Mouse (Mus musculus): ENCODE data around the gene Tmprss11e. TPM values are rescaled to one million over a fixed set of nuclear protein-coding genes. Genes with fewer than 3 reads are reported as not detected.

Gene Tmprss11e
- not detected in 2 replicates for polyA plus RNA-seq (2014; fragmentation: Nextera tagmentation; extraction: Ambion mirVana)

DNA sequence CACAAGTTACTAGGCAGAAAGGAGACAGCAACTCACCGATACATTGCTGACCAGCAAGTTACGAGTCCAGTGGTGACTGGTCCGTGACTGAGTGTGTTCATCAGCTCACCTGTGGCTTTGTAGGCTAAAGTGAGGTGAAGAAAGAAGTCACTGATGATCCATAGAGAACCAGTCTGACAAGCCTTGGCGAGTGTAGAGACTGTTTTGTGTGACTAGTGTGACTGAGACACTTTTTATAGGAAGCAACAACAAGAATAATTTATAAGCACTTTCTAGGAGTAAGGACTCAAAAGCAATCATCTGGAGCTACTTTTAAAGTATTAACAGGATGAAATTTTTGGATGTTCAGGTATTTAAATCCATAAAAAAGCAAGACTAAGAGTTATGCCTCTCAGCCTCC, at the start of gene Tmprss11e:
TSS of gene Tmprss11e (minus strand) at position 101 of the 400 bp plus-strand sequence.
- Histone ChIP-seq H3K27me3 (replicated peaks; ENCODE audit: control insufficient read depth, insufficient read depth, low read length) (no peaks in the 10 kb centered on the region), H3K9ac (ENCODE audit: low read depth, low read length) (no peak within 1 kb of the TSS), H3K4me2 (no peak within 1 kb of the TSS), H3K4me3 (ENCODE audit: low read depth, low read length) (no peak within 1 kb of the TSS), H3K9me3 (ENCODE audit: control insufficient read depth, low read length) (no peaks in the 10 kb centered on the region), H3K4me1 (replicated peaks; ENCODE audit: control insufficient read depth, insufficient read depth, low read length) (no peaks in the 10 kb centered on the region), H3K27ac (ENCODE audit: low read depth, low read length) (no peak within 1 kb of the TSS), H3K36me3 (ENCODE audit: control insufficient read depth, insufficient read depth, low read length) (no peaks in the 10 kb centered on the region)
- ATAC-seq (replicated peaks; ENCODE audit: low FRiP score) (no peak), DNase-seq (ENCODE audit: low spot score) (no peak)
- 80% methylated on average over 4 of the region's 4 CpGs for WGBS

DNA sequence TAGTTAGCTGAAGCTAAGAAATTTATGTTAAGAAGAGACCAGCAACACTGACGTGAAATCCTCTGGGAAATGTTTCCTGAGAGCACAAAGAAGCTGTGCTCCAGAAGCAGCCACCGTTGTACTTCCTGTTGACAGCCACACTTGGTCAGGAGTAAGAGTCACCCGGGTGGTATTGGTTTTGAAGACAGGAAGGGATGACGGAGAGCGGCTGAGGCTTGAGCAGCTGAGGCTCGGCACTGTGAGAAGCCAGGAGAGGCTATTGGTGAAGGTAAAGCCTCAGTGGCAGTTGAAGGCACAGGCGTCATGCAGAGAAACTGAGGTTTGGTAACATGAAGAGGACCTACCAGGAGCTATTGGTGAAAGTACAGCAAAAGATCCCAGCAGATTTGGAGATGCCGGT, 47.2 kb upstream of the Tmprss11e start:
- no peak overlapping the region for H3K27ac ChIP-seq (ENCODE audit: low read depth, low read length)
- WGBS: 44% methylated on average over 8 of the region's 8 CpGs
- ATAC-seq (replicated peaks; ENCODE audit: low FRiP score) (no peak), DNase-seq (ENCODE audit: low spot score) (no peak)
- no peak overlapping the region for H3K9ac ChIP-seq (ENCODE audit: low read depth, low read length)
- no peaks in the 10 kb centered on the region for H3K27me3 ChIP-seq (replicated peaks; ENCODE audit: control insufficient read depth, insufficient read depth, low read length)
- H3K4me1 ChIP-seq (replicated peaks; ENCODE audit: control insufficient read depth, insufficient read depth, low read length): no peaks in the 10 kb centered on the region
- no peak overlapping the region for H3K4me2 ChIP-seq
- no peak overlapping the region for H3K4me3 ChIP-seq (ENCODE audit: low read depth, low read length)
- no peaks in the 10 kb centered on the region for H3K36me3 ChIP-seq (ENCODE audit: control insufficient read depth, insufficient read depth, low read length)
- no peaks in the 10 kb centered on the region for H3K9me3 ChIP-seq (ENCODE audit: control insufficient read depth, low read length)

GRCm38 (mm10) chr5:86792249-86792648, 46.6 kb upstream of the Tmprss11e start:
- H3K4me3 ChIP-seq (ENCODE audit: low read depth, low read length): no peak overlapping the region
- no peaks in the 10 kb centered on the region for H3K4me1 ChIP-seq (replicated peaks; ENCODE audit: control insufficient read depth, insufficient read depth, low read length)
- no peak overlapping the region for H3K4me2 ChIP-seq
- 49% methylated on average over 4 of the region's 4 CpGs for WGBS
- H3K36me3 ChIP-seq (ENCODE audit: control insufficient read depth, insufficient read depth, low read length): no peaks in the 10 kb centered on the region
- ATAC-seq (replicated peaks; ENCODE audit: low FRiP score): no peak
- no peak overlapping the region for H3K9ac ChIP-seq (ENCODE audit: low read depth, low read length)
- no peak for DNase-seq (ENCODE audit: low spot score)
- no peaks in the 10 kb centered on the region for H3K27me3 ChIP-seq (replicated peaks; ENCODE audit: control insufficient read depth, insufficient read depth, low read length)
- no peaks in the 10 kb centered on the region for H3K9me3 ChIP-seq (ENCODE audit: control insufficient read depth, low read length)
- H3K27ac ChIP-seq (ENCODE audit: low read depth, low read length): no peak overlapping the region

GRCm38 (mm10) chr5:86789954-86790353, 44.3 kb upstream of the Tmprss11e start:
- DNase-seq (ENCODE audit: low spot score) (no peak), ATAC-seq (replicated peaks; ENCODE audit: low FRiP score) (no peak)
- no peaks in the 10 kb centered on the region for H3K27me3 ChIP-seq (replicated peaks; ENCODE audit: control insufficient read depth, insufficient read depth, low read length)
- no peak overlapping the region for H3K27ac ChIP-seq (ENCODE audit: low read depth, low read length)
- WGBS: 64% methylated on average over 2 of the region's 2 CpGs
- no peak overlapping the region for H3K9ac ChIP-seq (ENCODE audit: low read depth, low read length)
- no peaks in the 10 kb centered on the region for H3K36me3 ChIP-seq (ENCODE audit: control insufficient read depth, insufficient read depth, low read length)
- no peaks in the 10 kb centered on the region for H3K4me1 ChIP-seq (replicated peaks; ENCODE audit: control insufficient read depth, insufficient read depth, low read length)
- H3K9me3 ChIP-seq (ENCODE audit: control insufficient read depth, low read length): no peaks in the 10 kb centered on the region
- no peak overlapping the region for H3K4me2 ChIP-seq
- no peak overlapping the region for H3K4me3 ChIP-seq (ENCODE audit: low read depth, low read length)

- Histone ChIP-seq H3K4me2 (no peak overlapping the region), H3K27me3 (replicated peaks; ENCODE audit: control insufficient read depth, insufficient read depth, low read length) (no peaks in the 10 kb centered on the region), H3K36me3 (ENCODE audit: control insufficient read depth, insufficient read depth, low read length) (no peaks in the 10 kb centered on the region), H3K4me1 (replicated peaks; ENCODE audit: control insufficient read depth, insufficient read depth, low read length) (no peaks in the 10 kb centered on the region), H3K9ac (ENCODE audit: low read depth, low read length) (no peak overlapping the region), H3K27ac (ENCODE audit: low read depth, low read length) (no peak overlapping the region), H3K4me3 (ENCODE audit: low read depth, low read length) (no peak overlapping the region), H3K9me3 (ENCODE audit: control insufficient read depth, low read length) (no peaks in the 10 kb centered on the region)
- DNase-seq (ENCODE audit: low spot score): no peak
- ATAC-seq (replicated peaks; ENCODE audit: low FRiP score): no peak
- 48% methylated on average over 1 of the region's 1 CpGs for WGBS
Measured at GRCm38 (mm10) chr5:86786798-86787197, 41.2 kb upstream of the Tmprss11e start.

DNA sequence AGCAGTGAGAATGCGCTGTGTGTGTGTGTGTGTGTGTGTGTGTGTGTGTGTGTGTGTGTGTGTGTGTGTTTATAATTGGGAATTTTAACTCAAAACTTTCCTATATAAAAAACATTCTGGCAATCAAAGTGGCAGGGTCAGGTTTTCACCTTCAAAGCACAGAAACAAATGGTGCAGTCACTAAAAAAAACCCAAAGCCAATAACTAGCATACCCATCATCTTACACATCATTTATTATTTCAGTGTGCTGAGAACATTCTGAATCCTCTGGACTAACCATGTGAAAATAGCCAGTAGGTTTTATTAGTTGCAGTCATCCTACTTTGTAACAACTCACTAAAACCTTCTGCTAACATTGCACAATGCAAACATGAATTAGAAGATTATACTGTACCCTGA, 38.6 kb upstream of the Tmprss11e start:
- Histone ChIP-seq H3K4me1 (replicated peaks; ENCODE audit: control insufficient read depth, insufficient read depth, low read length) (no peaks in the 10 kb centered on the region), H3K27me3 (replicated peaks; ENCODE audit: control insufficient read depth, insufficient read depth, low read length) (no peaks in the 10 kb centered on the region), H3K27ac (ENCODE audit: low read depth, low read length) (no peak overlapping the region), H3K9ac (ENCODE audit: low read depth, low read length) (no peak overlapping the region), H3K9me3 (ENCODE audit: control insufficient read depth, low read length) (no peaks in the 10 kb centered on the region), H3K4me2 (no peak overlapping the region), H3K4me3 (ENCODE audit: low read depth, low read length) (no peak overlapping the region), H3K36me3 (ENCODE audit: control insufficient read depth, insufficient read depth, low read length) (no peaks in the 10 kb centered on the region)
- no peak for DNase-seq (ENCODE audit: low spot score)
- WGBS: 62% methylated on average over 1 of the region's 1 CpGs
- ATAC-seq (replicated peaks; ENCODE audit: low FRiP score): no peak

DNA sequence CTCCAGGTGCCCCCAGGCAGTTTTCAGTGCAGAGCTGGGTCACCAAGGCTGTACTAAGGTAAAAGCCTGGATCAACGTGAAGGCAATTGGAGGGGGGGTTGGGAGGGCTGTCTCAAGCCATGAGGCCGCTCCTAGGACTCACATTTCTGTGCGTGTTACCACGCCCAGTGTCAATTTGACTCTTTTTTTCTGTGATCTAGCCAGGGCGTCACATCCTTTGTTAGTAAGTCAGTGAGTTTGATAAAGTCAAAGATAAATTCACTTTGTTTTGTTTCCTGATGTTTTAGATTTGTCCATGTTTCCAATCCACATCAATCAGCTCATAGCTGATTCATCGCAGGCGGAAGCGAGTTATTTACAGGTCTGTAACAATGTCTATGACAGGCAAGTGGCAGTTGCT, 37.4 kb upstream of the Tmprss11e start:
- Histone ChIP-seq H3K27me3 (replicated peaks; ENCODE audit: control insufficient read depth, insufficient read depth, low read length) (no peaks in the 10 kb centered on the region), H3K9me3 (ENCODE audit: control insufficient read depth, low read length) (no peaks in the 10 kb centered on the region), H3K9ac (ENCODE audit: low read depth, low read length) (no peak overlapping the region), H3K27ac (ENCODE audit: low read depth, low read length) (no peak overlapping the region), H3K4me3 (ENCODE audit: low read depth, low read length) (no peak overlapping the region), H3K4me2 (no peak overlapping the region), H3K36me3 (ENCODE audit: control insufficient read depth, insufficient read depth, low read length) (no peaks in the 10 kb centered on the region), H3K4me1 (replicated peaks; ENCODE audit: control insufficient read depth, insufficient read depth, low read length) (no peaks in the 10 kb centered on the region)
- 64% methylated on average over 8 of the region's 8 CpGs for WGBS
- DNase-seq (ENCODE audit: low spot score) (no peak), ATAC-seq (replicated peaks; ENCODE audit: low FRiP score) (no peak)

GRCm38 (mm10) chr5:86778471-86778870, 32.9 kb upstream of the Tmprss11e start:
- H3K36me3 ChIP-seq (ENCODE audit: control insufficient read depth, insufficient read depth, low read length): no peaks in the 10 kb centered on the region
- no peaks in the 10 kb centered on the region for H3K9me3 ChIP-seq (ENCODE audit: control insufficient read depth, low read length)
- H3K9ac ChIP-seq (ENCODE audit: low read depth, low read length): no peak overlapping the region
- H3K4me2 ChIP-seq: no peak overlapping the region
- 53% methylated on average over 1 of the region's 1 CpGs for WGBS
- no peaks in the 10 kb centered on the region for H3K4me1 ChIP-seq (replicated peaks; ENCODE audit: control insufficient read depth, insufficient read depth, low read length)
- DNase-seq (ENCODE audit: low spot score) (no peak), ATAC-seq (replicated peaks; ENCODE audit: low FRiP score) (no peak)
- H3K27me3 ChIP-seq (replicated peaks; ENCODE audit: control insufficient read depth, insufficient read depth, low read length): no peaks in the 10 kb centered on the region
- no peak overlapping the region for H3K27ac ChIP-seq (ENCODE audit: low read depth, low read length)
- no peak overlapping the region for H3K4me3 ChIP-seq (ENCODE audit: low read depth, low read length)

GRCm38 (mm10) chr5:86776941-86777340, 31.3 kb upstream of the Tmprss11e start:
- Histone ChIP-seq H3K27ac (ENCODE audit: low read depth, low read length) (no peak overlapping the region), H3K4me1 (replicated peaks; ENCODE audit: control insufficient read depth, insufficient read depth, low read length) (no peaks in the 10 kb centered on the region), H3K27me3 (replicated peaks; ENCODE audit: control insufficient read depth, insufficient read depth, low read length) (no peaks in the 10 kb centered on the region), H3K9ac (ENCODE audit: low read depth, low read length) (no peak overlapping the region), H3K9me3 (ENCODE audit: control insufficient read depth, low read length) (no peaks in the 10 kb centered on the region), H3K36me3 (ENCODE audit: control insufficient read depth, insufficient read depth, low read length) (no peaks in the 10 kb centered on the region), H3K4me3 (ENCODE audit: low read depth, low read length) (no peak overlapping the region), H3K4me2 (no peak overlapping the region)
- WGBS: 92% methylated on average over 5 of the region's 5 CpGs
- ATAC-seq (replicated peaks; ENCODE audit: low FRiP score) (no peak), DNase-seq (ENCODE audit: low spot score) (no peak)

All from liver, embryonic 11.5 days (tissue).